Mouse (Mus musculus): ENCODE results near the gene Tmem132b.

The Tmem132b gene

GRCm38 (mm10) chr5:125583298-125583697, 51.7 kb downstream of the Tmem132b start:
- no peak for DNase-seq

DNA sequence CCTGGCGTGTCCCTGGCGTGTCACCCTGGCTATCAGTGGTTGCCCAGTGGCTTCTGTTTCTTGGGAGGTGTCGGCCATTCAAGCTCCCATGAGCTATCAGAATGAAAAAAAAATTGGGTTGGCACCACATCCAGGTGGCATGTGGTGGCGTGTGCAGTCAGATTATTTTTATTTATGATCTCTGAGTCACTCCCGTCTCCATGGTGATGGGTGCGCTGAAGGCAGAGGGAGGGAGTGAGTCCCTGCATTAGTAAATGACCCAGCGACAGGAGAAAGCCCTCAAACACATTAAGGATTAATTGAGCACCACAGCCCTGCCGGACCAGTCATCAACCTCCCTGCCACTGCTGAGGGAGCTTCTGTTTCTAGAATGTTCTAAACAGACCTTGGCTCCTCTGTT, 52.3 kb downstream of the Tmem132b start:
- no peak for DNase-seq

DNA sequence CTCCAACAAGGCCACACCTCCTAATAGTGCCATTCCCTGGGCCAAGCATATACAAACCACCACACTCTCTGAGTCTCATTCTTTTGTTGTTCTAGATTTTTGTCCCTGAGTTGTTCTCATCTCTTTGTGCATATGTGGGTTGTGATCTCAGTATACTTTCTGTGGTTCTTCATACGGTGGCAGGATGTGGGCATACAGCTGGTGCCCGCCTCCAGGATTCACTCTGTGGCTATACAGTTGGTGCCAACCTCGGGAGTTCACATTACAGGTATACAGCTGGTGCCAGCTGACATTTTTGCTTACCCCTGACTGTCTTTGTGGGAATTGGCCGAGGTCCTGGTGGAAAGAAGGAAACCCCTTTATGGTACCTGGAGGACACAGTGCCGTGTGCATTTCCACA, 53.6 kb downstream of the Tmem132b start:
- DNase-seq = no peak

DNA sequence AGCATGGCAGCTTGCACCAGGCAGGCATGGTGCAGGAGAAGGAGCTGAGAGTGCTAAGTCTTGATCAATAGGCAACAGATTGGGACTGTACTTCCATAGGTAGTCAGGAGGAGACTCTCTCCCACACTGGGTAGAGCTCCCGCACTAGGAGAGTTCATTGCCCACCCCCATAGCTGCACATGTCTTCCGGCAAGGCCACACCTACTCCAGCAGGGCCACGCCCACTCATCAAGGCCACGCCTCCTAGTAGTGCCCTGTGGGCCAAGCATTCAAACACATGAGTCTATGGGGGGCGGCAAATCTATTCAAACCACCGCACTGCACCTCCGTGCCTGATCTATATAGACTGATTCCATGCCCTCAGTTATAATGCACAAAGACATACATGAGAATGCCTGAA, 56.6 kb downstream of the Tmem132b start:
- DNase-seq = no peak

DNA sequence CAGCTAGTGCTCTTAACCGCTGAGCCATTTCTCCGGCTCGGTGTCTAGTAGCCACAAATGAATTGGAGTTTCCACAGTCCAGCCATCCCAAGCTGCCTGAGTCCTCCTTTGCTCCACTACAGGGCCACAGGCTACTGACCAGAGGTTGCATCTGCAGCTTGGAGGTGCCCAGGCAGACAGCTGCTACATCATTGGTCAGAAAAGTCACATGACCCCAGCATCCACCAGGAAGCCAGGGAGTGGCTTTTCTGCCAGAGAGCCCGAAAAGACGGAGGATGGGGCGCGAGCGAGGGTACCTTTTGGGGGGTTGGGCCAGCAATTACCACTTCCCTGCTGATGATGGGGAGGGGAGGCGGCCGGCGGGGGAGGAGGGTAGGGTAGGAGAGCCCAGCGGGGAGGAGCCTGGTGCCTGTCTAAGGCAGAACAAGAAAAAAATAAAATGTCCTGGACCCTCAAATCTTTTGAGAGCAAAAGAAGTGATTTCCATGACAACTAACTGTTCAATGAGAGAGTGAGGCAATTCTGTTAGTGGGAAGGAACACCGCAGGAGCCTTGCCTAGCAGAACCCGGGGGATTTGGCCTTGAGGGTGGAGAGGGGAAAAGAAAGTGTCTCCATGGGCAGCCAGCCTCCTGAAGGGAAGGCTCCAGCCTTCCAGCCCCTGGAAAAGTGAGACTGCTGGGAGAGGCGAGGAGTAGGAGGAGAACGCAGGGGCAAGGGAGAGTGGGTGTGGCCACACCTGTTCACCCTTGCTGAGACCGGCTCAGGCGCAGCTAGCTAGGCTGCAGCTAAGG, 57.5 kb downstream of the Tmem132b start:
- DNase-seq = no peak

GRCm38 (mm10) chr5:125598056-125598455, 66.5 kb downstream of the Tmem132b start:
- DNase-seq = no peak

DNA sequence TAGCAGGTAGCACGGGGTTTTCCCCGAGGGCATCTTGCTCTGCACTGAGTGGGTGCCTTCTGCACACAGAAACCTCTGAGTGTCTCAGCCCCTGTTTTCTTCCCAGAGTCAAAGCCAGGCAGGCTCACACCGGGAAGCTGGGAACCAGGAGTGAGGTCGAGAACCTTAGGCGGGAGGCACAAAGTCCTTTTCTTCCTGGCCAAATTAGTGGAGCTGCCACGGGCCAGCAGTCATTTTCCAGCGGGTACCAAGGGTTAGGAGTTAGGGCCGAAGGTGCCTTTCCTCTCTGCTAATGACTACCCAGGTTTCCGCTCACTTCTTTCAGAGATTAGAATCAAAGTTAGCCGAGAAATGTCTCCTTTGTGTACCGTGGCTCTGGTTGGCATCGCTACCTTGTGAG, 75.6 kb downstream of the Tmem132b start:
- DNase-seq = no peak

DNA sequence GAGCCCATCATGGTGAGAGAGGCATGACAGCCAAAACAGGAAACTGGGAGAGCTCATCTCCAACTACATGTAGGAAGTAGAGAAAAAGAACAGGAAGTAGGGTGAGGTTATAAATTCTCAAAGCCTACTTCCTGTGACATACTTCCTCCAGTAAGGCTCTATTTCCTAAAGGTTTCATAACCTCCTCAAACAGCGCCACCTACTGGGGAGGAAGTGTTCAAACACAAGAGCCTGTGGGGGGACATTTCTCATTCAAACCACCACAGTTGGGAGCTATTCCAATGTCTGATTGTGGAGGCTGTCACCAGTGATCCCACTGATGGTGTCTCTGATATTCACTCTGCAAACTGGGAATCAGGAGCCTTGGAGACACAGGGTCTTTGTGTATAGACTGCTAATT, 78.4 kb downstream of the Tmem132b start:
- no peak for DNase-seq

DNA sequence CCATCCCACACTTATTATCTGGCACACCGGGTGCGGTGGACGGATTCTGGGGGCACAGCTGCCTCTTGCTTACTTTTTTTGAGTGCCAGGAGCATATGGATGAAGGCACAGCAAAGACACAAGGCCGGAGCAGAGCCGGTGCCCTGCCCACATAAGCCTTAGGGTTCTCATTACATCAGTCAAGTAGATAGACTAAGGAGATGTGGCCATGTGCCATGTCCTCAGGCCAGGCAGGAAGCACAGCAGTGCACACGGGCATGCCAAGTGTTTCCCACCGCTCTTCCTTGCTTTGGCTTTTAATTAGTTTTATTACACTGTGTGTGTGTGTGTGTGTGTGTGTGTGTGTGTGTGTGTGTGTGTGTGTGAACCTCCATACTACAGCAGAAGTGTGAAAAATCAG, 80.9 kb downstream of the Tmem132b start:
- DNase-seq = no peak

DNA sequence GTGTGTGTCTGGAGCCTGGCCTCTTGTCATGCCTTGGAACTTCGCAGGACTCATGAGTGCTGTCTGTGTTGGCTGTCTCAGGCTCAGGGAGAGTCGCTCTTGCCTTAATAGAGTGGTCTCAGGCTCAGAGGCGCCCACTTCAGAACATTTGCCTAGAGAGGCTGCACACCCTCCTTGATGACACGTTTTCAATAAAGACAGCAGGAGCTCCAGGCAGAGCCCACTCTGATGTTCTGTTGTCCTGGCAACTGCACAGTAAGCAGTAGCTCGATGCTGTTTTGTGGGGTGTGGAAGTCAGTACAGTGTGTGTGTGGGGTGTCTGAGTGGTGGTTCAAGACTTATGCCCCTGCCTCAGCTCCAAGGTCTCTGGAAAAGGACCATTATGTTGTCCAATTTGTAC, 81.6 kb downstream of the Tmem132b start:
- DNase-seq = no peak

DNA sequence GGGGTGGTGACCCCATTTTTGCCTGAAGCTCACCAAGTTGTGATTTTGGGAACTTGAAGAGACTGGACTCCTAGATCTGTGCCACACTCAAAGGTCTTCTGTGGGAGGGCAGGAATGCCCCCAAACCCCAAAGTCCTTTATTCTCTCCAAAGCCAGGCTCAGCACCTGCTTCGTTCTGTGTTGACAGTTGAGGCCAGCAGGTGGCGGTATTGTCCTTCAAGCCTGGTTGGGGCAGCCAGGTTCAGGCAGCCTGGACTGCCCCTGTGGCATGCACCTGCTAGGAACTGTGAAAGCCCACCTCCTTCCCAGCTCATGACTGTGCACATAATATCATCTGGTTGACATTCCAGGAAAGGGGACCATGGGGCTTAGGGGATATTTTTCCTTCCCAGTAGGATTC, 82.8 kb downstream of the Tmem132b start:
- no peak for DNase-seq

DNA sequence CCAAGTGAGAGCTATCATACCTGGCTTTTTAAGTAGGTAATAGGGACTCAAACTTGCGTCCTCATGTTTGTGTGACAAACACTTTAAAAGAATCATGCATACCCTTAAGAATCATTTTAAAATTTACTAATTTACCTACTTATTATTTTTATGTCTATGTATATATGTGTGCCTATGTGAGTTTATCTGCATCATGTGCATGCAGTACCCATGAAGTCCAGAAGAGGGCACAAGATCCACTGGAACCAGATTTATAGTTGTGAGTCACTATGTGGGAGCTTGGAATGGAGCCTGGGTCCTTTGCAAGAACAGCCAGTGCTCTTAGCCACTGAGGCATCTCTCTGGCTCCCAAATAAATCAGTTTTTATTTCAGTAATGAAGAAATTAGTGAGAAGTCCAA, 85.5 kb downstream of the Tmem132b start:
- no peak for DNase-seq

- DNase-seq = no peak
Measured at GRCm38 (mm10) chr5:125627816-125628348, 96.3 kb downstream of the Tmem132b start.

- no peak for DNase-seq
Measured at GRCm38 (mm10) chr5:125634666-125635065, 103.1 kb downstream of the Tmem132b start.

DNA sequence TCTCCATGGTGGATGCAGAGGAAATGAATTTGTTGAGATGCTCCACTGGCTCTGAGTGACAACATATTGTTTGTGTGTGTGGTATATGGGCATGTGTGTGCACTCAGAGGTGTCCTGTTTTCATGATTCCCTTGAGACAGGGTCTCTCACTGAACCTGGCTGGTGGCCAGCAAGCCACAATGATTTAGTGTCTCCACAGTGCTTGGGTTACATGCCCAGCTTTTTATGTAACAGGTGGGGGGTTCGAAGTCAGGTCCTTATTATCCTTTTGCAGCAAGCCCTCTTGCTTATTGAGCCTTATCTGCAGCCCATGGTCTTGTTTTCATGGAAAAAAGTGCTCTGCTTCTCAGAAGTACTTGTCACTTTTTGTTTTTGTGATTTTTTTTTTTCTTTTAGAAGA, 109.4 kb downstream of the Tmem132b start:
- DNase-seq = no peak

DNA sequence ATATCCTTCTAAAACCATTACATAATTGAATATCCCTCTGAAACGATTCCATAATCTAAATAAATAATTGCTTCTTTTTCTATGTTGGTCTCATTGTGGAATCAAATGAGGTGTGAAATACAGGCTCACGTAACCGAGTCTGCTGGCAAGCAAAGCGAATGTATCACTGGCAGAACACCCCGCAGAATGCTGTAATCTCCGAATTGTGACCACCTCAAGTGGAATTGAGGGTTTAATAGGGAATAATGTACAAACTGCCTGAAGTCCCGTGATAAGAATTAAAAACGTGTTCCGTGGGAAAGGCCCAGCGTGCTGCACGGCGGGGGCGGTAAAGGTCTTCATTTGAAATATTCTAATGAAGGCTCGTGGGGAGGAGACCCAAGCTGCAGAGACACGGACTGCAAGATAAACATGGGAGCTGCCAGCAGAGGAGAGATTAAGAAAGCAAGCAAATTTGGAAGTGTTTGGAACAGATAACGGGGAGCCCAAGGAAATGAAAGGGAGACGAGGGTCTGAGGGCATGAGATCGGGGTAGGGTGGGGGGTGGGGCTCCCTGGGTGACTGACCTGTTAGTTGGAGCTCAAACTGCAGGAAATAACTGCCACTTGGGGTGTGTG, 110.1 kb downstream of the Tmem132b start:
- no peak for DNase-seq

DNA sequence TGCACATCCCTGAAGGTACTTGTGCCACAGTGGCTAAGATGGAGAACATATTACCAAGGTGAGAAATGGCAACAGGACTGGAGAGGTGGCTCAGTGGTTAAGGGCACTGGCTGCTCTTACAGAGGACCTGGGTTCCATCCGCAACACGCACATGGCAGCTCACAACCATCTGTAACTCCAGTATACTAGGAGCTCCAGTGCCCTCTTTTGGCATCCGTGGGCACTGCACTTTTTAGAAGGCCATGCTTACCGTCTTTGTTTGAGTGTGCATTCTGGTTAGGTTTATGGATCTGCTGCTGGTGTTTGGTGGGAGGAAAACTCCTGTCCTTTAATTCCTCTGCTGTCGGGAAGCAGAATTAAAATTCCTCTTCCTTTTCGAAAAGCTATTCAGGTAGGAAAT, 116.7 kb downstream of the Tmem132b start:
- no peak for DNase-seq

GRCm38 (mm10) chr5:125649982-125650381, 118.4 kb downstream of the Tmem132b start:
- no peak for DNase-seq

DNA sequence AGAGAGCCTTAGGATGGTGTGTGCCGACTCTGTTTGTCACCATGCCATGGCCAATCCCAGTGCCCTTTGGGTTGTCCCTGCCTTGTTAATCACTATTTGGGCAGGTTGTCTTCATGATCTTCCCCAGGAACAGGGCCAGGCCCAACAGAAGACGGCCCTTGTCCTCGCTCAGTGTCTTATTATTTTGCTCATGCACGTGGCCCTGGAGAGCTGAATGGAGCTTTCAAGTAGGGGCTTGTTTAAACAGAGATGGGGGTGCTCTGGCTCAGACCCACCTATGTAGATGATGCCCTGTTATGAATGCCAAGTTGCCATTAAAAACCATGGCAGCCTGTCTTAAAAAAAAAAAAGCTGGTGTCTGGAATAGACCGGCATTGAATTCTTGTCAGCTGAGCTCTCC, 126.5 kb downstream of the Tmem132b start:
- no peak for DNase-seq

GRCm38 (mm10) chr5:125658959-125659749, 127.6 kb downstream of the Tmem132b start:
- no peak for DNase-seq

DNA sequence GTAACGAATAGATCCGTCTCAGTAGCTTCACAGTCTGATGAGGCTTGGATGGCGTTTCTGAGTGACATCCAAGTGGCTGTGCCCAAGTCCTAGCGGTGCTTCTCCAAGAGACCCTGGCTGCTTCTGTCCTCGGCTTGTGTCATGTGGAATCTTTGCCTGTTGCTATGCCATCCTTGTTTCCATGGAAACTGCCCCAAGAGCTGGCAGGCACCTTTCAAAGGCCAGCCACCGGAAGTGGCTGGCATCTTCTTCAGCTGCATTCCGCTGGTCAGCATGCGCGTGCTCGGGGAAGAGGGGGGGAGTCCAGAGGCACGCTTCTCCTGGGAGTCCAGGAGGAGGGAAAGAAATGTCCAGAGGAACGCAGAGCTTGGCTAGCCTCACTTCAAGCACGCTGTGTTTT, 144.0 kb downstream of the Tmem132b start:
- no peak for DNase-seq

- no peak for DNase-seq
Measured at GRCm38 (mm10) chr5:125676025-125676623, 144.6 kb downstream of the Tmem132b start.

GRCm38 (mm10) chr5:125680889-125681288, 149.3 kb downstream of the Tmem132b start:
- DNase-seq = no peak
